Mouse (Mus musculus): ENCODE measurements around the gene Spg7.

- TF ChIP-seq POLR2A (IDR thresholded peaks at IDR 0.05; ENCODE audit: low read depth, low read length) (no peak), UBTF (IDR thresholded peaks at IDR 0.05; ENCODE audit: low read depth, low read length) (no peak), CTCF (conservative IDR thresholded peaks at IDR 0.05 in 1 of 2, IDR thresholded peaks at IDR 0.05 in 1 of 2; ENCODE audit: low read depth in 2 of 2, low read length in 2 of 2) (no peak), MAFK (IDR thresholded peaks at IDR 0.05; ENCODE audit: insufficient replicate concordance, low read length) (no peak)
Observed at GRCm38 (mm10) chr8:123039376-123040109, 23.2 kb upstream of the Spg7 start.

Data from CH12.LX (cell line).